Mouse (Mus musculus) right cerebral cortex, postnatal 25 days (tissue): Measurements from ENCODE around the gene Zfp831.

Experiments used
- DNase-seq: peaks from one replicate; pipeline ENCODE4 v3.0.0; 2022

Zfp831 gene

DNA sequence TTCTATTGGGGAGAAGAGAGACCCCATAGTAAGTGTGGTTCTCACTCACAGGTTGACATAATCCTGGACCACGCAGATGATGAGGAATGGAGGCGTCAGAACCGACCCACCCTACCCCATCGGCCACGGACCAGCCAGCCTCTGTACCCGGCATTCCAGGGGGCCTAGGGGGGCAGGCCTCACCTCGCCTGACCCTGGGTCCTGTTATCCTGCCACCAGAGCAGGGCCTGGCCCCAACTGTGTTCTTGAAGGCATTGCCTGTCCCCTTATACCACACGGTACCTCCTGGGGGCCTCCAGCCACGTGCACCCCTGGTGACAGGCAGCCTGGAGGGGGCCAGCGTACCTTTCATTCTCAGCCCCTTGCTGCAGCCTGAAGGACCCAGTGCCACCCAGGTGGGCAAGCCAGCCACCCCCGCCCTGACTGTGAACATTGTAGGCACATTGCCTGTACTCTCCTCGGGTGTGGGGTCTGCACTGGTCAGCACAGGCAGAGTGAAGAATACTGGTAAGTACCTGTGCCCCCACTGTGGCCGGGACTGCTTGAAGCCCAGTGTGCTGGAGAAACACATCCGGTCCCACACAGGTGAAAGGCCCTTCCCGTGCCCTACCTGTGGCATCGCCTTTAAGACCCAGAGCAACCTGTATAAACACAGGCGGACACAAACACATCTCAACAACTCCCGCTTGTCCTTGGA, at the start of gene Zfp831:
TSS of gene Zfp831 (plus strand) at position 87 of the 697 bp plus-strand sequence.
- no peak for DNase-seq

DNA sequence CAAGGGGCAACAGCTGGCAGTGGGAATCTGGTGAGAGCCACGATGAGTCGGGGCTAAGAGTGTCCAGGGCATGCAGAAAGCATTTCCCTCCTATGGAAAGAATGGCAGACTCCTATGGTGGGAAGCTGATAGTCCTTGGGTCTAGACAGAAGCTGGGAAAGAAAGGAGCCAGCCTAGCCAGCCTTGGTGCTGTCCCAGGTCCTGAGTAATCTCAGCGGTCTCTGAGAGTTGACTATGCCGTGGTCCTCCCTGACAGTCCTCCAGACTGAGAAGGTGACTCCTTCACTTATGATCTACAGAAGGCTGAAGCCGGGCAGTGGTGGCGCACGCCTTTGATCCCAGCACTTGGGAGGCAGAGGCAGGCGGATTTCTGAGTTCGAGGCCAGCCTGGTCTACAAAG, 48.4 kb upstream of the Zfp831 start:
- DNase-seq: no peak

DNA sequence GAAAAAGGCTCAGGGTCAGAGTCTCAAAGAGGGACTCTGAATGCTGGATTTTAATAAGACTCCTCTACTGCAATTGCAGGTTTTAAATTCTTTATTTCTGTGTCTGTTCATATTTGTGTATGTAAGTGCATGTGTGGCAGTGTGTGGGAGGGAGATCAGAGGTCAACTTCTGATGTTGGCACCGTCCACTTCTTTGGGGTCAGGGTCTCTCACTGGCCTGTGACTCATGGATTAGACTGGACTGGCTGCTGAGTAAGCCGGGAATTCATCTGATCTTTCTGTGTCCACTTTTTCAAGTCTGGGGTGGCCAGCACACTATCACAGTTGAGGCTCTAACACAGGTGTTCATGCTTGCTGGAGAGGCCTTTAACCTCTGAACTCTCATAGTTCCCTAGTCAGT, 47.7 kb upstream of the Zfp831 start:
- no peak for DNase-seq

DNA sequence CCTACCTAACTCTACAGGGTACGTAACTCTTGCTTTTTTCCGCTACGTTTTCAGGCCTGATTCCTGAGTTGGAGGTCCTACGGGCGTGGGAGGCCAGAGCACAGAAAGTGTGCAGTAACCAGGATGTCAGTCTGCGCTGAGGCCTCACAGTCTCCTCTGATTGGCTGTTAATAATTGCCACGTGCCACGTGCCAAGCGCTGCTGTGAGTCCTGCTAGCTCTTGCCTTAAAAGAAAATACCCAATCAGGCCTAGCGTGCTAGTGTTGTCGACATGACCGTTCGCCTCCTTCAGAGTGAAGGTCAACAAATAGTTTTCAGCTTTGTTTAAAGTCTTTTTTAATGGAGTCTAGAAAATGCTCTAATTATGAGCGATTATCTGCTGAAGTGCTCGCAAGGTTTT, 46.9 kb upstream of the Zfp831 start:
- DNase-seq: no peak

DNA sequence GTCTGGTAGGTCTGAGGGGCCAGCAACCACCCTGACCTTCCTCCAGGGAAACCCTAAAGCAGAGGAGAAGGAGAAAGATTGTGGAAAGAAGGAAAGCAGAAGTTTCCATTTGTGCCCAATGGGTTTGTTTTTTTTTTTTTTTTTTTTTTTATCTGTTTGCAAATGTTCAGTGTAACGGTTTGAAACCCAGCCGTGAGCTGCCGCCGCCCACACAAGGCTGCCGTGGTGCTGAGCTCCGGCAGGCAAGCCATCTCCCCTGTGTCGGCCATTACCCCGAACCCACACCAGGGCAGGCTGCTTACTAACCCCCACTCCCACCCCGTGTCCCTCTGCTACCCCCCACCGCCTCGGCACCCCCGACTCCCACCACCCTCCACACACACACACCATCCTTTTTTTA, 44.9 kb upstream of the Zfp831 start:
- DNase-seq: peak; percentile 61

DNA sequence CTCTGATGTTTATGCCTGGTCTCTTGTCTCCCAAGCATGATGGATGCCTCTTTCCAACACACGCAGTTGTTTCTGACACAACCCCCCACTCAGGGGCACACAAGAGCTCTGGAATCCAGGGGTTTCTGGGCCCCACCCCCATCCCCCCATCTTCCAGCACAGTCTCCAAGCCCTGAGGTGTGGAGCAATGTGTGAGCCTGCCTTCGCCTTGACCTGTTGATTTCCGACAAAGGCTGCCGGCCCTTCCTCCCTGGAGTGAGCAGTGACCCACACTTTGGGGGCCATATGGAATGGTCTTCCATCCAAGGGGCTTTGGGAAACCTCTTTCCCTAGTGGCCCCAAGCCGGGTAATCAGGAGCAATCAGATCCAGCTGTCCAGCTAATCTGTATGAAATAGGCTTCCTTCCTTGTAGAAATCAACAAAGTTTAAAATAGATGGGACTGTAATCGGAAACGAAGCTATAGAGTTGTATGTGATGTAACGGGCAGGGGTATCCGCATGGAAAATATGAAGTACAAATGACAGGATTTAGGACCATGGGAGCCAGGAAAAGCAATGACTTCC, 44.2 kb upstream of the Zfp831 start:
- DNase-seq: peak; percentile 19

DNA sequence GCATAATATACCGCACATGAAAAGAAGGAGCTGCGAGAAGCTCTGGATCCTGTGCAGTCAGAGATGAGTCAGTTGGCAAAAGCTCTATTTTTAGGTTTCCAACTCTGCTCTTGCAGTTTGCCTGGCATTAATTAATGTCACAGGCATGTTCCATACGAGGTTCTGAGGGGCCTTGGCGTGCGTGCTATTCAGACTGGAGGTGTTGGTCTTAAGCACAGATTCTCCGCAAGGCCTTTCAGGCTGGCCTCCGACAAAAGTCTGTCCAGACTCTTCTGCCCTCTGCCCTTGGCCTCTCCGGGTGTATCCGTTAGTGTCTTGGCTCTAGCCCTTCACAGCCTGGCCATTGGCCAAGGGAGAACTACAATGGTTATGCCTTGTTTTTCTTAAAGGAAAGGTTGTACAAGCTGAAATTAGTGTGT, 43.5 kb upstream of the Zfp831 start:
- peak; percentile 40 for DNase-seq

DNA sequence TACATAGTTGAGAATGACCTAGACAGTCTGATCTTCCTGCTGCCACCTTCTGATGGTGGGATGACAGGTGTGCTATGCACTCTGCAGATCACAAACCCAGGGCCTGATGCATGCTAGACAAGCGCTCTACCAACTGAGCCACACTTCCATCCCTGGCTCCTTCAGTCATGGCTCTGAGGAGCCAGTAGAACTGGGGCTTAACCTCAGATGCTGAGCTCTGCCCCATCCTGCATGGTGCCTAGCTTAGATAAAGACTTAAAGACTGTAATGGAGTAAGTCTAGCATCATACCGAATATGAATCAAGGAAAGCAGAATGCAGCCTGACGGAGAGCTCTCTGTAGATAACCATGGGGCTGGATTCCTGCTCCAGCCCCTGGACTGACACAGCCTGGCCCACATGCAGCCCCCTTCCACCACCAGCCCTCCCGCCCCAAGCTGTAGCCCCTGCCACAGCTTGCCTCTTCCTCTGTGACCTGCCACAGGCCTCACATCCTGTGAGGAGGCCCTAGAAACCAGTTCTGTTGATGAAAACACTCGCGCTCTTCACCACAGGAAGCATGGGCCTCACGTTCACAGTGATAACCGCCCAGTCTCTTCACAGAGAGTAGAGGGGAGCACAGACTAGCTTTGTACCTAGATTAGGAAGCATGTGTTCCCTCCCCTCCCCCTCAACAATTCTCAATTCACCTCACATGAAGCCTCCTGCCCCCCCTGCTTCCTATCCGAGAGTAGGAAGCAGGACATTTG, 41.2 kb upstream of the Zfp831 start:
- DNase-seq: no peak

DNA sequence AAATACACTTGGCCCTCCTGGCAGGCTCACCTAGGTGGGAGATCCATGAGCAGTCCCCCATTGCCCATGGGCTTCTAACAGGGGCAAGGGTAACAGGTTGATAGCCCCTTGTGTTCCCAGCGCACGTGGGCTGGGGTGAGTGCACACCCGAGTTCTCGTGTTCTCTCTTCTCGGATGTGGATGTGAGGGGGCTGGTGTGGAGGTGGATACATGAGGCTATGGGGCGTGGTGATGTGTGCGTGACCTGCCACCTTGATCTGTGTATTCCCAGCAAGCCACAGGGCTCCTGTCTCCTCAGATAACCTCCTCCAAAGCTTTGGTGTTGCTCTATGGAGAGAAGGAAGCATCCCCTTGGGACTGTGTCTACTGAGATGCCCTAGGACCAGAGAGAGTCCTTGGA, 40.0 kb upstream of the Zfp831 start:
- no peak for DNase-seq

DNA sequence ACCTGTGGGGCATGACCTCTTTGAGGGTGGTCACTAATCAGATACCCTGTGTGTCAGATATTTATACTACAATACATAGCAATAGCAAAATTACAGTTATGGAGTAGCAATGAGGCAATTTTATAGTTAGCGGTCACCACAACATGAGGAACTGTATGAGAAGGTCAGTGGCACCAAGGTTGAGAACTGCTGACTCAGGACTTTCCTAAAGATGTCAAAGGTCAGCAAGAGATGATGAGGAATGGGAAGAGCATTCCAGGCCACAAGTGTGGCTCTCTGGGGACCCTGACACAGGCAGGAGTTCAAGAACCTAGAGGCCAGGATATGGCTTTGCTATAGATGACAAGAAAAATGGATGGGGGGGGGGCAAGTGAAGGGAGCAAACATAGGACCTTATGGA, 38.3 kb upstream of the Zfp831 start:
- DNase-seq: no peak

DNA sequence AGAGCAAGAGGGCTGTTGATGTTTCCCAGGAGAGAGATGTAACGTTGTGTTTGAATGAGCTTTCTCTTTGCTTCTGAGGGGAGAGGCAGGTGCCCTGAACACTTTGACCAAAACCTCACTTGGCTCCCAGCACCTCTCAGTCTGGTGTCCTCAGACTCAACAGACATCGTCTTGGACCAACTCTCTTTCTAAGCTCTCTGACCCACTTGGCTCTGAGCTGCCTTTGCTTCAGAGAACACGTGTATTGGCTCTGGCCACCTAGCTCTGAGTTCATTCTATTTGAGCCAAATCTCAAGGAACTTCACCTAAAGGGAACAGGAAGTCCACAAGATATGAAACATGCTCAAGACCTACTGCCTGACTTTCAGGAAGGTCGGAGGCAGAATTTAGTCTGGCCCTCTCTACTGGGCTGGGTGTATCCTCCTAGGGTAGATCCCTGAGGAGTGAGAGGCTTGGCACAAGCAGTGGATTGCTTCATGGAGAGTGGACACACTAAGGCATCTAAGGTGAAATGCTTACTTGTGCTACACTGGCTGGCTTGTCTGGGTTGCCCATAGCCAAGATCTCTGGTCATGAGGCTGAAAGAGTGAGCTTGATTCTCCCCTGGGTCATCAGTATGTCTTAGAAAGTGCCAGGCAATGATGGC, 37.8 kb upstream of the Zfp831 start:
- no peak for DNase-seq

DNA sequence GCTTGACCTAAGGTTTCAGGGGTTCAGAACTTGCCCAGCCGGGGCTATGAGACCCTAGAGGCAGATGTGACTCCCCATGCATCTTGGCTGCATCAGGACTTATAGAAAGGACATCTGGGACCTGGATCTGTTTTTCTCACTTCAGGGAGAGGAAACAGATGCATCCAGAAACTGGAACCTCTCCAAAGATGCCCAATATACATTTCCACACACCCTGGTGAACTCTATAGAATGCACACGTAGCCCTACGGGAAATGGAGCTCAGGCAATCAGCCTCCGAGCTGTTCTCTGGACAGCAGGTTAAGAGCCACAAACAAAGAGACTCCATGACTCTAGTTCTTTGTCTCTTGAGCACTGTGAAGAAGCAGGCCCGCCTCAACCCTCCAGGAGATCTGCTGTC, 37.0 kb upstream of the Zfp831 start:
- no peak for DNase-seq

DNA sequence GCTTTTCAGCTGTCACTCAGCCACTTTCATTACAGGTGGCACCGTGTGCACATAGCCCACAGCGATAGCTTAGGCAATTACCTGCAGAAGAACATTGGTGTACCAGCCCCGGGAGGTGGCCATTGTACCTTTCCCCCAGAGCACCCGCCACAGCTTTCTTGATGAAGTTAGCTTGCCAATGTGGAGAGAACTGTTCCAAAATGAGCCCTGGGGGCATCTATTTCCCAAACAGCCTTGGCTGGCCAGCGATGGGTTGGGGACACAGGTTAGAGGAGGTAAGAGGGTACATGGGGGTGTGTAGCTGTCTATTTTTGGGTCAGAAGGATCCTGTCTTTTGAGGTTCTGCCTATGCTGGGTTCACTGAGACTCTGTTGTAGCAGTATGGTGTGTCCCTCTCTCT, 33.4 kb upstream of the Zfp831 start:
- DNase-seq: no peak

DNA sequence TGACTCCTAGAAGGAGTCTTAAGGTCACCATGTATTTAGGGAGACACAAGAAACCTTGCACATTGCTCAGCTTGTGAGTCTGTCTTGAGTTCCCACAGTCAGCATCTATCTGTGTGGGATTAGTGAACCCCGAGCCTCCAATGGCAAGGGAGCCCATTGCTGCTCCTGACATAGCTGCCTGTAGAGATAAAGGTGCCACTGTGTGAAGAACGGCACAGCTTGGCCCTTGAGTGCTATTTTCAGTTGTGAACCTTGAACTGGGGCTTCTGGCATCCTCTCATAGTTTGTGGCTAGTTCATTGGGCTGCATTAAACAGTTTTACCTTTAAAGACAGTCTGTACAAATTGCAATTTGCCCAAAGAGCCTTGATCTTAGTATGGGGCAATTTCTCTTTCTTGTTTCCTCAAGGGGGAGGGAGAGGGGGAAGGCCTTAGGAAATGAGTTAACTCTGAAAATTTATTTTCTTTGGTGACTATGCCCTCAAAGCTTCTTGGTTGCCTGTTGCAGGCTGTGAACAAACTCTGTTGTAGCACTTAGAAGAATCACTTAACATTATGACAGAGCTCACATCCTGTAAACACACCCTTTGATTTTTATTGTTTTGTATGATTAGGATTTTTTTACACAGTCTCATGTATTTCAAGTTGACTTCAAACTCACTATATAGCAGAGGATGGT, 30.8 kb upstream of the Zfp831 start:
- no peak for DNase-seq

DNA sequence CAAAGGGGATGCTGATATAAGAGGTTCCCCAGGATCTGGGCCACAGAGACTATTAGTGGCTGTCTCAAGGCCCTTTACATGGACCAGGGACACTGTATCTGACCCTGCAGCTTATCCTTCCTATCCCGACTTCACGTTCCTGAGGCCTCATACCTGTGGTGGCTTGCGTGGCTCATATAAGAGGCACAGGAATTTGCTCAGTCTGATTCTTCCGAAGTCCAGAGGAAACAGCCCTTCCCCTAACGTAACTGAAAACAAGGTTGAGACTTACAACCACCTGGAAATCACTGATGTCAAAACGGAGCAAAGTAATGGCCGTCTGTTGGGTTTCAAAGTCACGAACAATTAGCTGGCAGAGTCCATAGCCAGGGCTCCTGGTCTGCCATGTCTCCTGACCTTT, 30.1 kb upstream of the Zfp831 start:
- DNase-seq: no peak

DNA sequence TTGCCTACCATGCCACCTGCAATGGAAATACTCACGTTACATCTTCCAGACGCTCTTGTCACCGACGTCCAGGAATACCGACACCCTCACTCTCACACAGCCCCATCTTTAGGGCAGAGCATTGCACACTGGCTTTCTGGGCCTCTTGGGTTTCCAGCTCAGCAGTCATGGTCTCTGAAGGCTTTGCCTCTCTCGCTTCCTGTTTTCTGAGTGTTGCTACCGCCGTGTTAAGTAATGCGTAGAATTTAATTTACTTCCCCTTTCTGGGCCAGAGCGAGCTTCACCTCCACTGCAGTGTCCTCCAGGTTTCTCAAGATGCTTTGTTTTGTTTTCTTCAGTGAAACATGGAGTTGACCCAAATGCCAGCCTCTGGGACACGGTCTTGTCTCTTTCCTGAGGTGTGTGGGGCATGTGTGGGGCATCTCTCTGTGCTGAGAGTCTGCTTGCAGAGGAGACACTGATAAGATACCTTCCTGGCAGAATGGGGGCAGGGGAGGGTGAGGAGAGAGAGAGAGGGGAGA, 29.4 kb upstream of the Zfp831 start:
- DNase-seq: no peak

DNA sequence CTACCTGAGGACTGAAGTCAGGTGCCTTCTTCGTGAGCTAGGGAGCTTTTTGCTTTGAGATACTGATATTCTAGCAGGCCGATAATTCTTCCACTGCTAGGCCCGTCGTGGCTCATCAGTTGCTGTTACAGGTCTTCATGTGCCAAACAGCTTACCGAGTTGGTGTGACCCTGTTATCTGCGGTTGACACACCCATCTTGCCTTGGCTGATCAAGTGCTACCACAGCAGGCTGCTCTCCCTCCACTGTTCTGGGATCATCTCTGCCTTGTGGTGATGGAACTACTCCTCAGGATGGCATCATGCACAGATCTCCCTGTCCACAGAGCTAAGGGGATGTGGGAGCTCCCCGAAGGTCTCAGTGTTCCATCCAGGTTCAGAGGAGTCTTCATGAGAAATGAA, 21.5 kb upstream of the Zfp831 start:
- no peak for DNase-seq

DNA sequence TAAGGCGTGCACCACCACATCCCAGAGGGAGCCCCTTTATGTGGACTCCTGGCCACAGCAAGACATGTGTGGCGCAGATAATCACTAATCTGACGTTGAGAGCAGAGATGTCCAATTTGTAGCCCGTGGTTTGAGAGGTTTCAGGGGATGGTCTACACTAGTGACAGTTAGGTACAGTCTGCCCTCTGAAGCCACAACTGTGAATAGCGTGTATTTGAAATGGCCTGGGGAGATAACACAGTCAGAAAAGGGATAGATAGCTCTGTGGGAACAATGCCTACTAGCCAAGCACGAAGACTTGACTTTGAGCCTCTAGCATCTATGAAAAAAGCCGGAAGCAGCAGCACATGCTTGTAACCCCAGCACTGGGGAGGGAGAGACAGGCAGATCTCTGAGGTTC, 18.9 kb upstream of the Zfp831 start:
- DNase-seq: no peak

DNA sequence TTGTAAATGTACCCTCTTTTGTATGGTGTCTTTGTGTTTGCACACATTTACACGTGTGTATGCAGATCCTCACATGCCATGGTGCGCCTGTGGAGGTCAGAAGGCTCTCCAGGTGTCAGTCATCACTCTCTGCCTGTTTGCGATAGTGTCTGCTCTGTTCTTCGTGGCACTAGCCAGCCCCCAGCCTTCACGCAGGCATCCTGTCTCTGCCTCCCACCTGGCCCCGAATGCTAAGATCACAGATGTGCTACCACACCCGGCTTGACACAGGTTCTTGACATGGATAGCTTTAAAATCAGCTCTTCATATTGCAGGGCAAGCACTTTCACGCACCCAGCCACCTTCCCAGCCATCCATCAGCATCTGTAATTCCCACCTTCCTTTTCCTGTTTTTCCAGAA, 16.3 kb upstream of the Zfp831 start:
- DNase-seq: no peak

DNA sequence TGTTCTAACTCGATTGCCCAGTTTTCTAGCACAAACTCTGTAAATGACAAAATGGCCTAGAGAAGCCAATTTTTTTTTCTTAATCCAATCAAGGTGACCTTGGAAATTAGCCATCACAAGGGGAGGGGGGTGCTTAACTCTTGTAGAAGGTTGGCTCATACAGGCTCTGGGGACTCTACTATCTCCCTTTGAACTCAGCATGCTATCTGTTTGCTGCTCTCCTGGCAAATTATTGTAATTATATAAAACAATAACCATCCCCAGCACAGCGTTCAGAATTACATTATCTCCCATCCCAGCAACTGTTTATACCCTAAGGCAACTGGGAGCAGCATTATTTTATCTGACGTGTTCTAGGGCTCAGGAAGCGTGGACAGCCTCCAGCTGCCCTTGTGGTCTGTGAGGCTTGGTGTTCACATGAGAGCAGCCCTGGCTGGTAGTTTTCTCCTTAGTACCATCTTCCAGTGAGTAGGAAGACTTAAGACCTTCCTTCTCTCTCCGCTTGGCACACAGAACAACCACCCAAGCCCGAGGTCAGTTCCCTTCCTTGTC, 14.0 kb upstream of the Zfp831 start:
- DNase-seq: no peak

DNA sequence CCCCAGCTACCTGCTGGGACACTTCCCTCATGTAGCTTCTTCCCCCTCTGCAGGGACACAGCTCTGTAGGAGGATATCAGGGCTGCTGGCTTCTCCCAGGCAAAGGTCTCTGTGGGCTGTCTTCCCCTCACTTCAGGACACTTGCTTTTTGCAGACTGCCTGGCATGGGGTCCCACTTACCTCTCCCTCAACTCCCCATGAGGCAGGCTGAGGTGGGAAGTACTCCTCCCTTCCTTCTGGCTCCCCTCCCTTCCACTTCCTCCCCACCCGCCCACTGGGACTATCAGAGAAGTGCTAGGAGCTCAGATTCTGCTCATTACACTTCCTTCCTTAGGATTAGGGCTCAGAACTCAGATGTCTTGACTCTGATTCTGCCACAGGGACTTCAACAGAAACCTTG, 6.6 kb upstream of the Zfp831 start:
- no peak for DNase-seq

DNA sequence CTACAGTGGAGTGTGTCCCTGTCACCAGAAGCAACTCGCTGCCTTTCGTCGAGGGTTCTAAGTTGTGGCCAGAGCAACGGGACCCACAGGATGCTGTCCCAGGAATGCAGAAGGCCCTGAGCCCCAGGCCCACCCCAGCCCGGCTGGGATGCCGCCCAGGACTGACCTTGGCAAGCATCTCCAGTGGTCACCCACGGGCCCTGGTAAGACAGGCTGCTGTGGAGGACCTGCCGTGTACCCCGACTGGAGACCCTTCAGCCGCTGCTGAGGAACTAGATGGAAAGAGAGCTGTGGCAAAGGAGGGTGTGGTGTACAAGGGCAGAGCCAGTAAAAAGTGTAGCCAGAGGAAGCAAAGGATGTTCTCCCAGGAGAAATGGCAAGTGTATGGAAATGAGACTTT, 1.6 kb downstream of the Zfp831 start:
- DNase-seq: no peak

DNA sequence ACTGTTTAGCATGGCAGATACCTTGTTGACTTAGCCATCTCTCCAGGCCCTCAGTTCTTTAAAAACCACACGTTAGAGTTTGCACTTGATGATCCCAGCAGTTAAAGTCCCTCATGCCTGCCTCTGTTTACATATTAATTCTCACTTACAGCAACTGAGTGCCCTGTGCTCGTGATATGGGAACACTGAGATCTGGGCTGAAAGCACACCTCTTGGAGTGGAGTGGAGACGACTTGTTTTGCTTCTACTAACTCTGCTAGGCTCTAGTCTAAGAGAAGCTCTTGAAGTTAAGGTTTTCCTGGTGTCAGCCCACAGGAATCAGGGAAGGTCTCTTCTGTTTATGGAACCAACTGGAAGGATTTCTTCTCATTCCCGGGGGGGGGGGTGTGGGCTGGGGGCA, 9.5 kb downstream of the Zfp831 start:
- DNase-seq: no peak
